Comparison of ENCODE assay signal across 35 mouse cellular contexts in genomic region chr7:123003207-123003606, GRCm38 (mm10).
"Had no signal": no experiment of that assay in that cellular context is flagged by ENCODE, and none has a peak within 500 bp of the region (broad histone marks: within the 10 kb centered on the region; RNA-seq: fewer than 3 reads in every experiment).

No protein-coding gene starts in this region.

- H3K4me2 ChIP-seq: heart, embryonic 11.5 days; heart, embryonic 12.5 days; heart, embryonic 13.5 days; heart, embryonic 15.5 days; hindbrain, embryonic 12.5 days; hindbrain, embryonic 13.5 days; hindbrain, embryonic 14.5 days; hindbrain, embryonic 15.5 days; intestine, embryonic 15.5 days; kidney, embryonic 15.5 days had no signal

- H3K9ac ChIP-seq: heart, embryonic 12.5 days; heart, embryonic 13.5 days; heart, embryonic 15.5 days; hindbrain, embryonic 12.5 days; hindbrain, embryonic 13.5 days; hindbrain, embryonic 14.5 days; hindbrain, embryonic 15.5 days; intestine, embryonic 15.5 days; kidney, embryonic 15.5 days had no signal

- H3K4me1 ChIP-seq: hindbrain, embryonic 10.5 days; hindbrain, embryonic 15.5 days; intestine, embryonic 15.5 days; kidney, embryonic 15.5 days had no signal

- H3K9me3 ChIP-seq: heart, embryonic 10.5 days; heart, embryonic 12.5 days; heart, embryonic 13.5 days; heart, embryonic 15.5 days; hindbrain, embryonic 10.5 days; hindbrain, embryonic 12.5 days; hindbrain, embryonic 13.5 days; hindbrain, embryonic 15.5 days; intestine, embryonic 15.5 days; kidney, embryonic 15.5 days had no signal

- H3K27ac ChIP-seq: heart, embryonic 10.5 days; heart, embryonic 13.5 days; heart, embryonic 15.5 days; hindbrain, embryonic 10.5 days; hindbrain, embryonic 12.5 days; hindbrain, embryonic 13.5 days; hindbrain, embryonic 14.5 days; hindbrain, embryonic 15.5 days; hindbrain, postnatal 0 days; intestine, embryonic 15.5 days; kidney, embryonic 15.5 days; kidney, postnatal 0 days; layer of hippocampus, adult 2 months had no signal

- DNase-seq: heart, postnatal 10 days; heart, postnatal 14 days; heart, postnatal 36 days; heart, postnatal 4 days; kidney, adult 11 months; kidney, adult 18-20 months; kidney, adult 2 months; kidney, adult 8-10 months; kidney, adult 9 months; kidney, postnatal 10 days; kidney, postnatal 14 days; kidney, postnatal 25 days; kidney, postnatal 36 days; kidney, postnatal 4 days; layer of hippocampus, adult 9-11 months; layer of hippocampus, postnatal 36 days had no signal

- H3K27me3 ChIP-seq: heart, embryonic 12.5 days; heart, embryonic 13.5 days; heart, embryonic 15.5 days; hindbrain, embryonic 12.5 days; hindbrain, embryonic 13.5 days; hindbrain, embryonic 15.5 days; intestine, embryonic 15.5 days; kidney, embryonic 15.5 days had no signal

- H3K4me3 ChIP-seq: heart, embryonic 10.5 days; heart, embryonic 12.5 days; heart, embryonic 13.5 days; heart, embryonic 15.5 days; hindbrain, embryonic 10.5 days; hindbrain, embryonic 12.5 days; hindbrain, embryonic 13.5 days; hindbrain, embryonic 15.5 days; intestine, embryonic 15.5 days; kidney, embryonic 15.5 days; layer of hippocampus, adult 2 months had no signal

- ATAC-seq: hindbrain, embryonic 16.5 days; hindbrain, postnatal 0 days; inflammation-experienced regulatory T-cells, adult 6 months; intestine, embryonic 15.5 days; intestine, embryonic 16.5 days; intestine, postnatal 0 days had no signal
